Mouse (Mus musculus): ENCODE measurements around the gene Slc25a30.

Gene Slc25a30

DNA sequence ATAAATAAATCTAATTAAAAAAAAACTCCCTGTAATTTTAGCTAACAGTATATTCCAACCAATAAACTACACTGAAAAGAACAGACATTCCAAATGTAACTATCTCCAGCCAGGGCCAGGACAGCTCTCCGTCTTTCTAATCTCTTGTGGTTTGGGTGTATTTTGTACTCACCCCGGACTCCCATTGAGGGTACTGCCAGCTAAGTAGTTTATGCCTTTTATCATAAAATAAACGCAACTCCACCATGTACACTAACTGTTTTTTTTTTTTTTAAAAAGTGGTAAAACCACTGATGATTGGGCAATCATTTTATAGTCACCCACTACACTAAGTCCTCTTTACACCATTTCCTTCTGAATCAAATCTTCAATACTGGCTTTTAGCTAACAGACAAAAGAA, 51.2 kb downstream of the Slc25a30 start:
- no peak for DNase-seq

DNA sequence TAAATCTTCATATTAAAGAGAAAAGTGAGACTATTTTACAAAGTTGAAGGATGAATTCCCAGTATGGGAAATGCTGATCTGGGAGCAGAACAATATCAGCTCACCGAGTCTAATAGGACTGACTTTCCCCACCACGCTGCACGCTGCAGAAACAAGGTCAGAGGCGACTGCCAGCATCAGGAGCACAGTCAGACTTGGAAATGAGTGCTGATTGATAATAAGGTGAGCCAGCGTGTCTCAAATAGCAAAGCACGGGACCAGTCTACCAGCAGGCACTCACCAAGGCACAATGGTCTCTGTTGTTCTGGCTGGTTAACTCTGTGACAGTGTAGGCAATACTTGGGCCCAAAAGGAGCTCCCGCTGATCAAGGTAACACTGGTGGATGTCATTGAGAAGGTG, 54.2 kb downstream of the Slc25a30 start:
- no peak for DNase-seq

GRCm38 (mm10) chr14:75731361-75731760, 55.5 kb downstream of the Slc25a30 start:
- DNase-seq: no peak

DNA sequence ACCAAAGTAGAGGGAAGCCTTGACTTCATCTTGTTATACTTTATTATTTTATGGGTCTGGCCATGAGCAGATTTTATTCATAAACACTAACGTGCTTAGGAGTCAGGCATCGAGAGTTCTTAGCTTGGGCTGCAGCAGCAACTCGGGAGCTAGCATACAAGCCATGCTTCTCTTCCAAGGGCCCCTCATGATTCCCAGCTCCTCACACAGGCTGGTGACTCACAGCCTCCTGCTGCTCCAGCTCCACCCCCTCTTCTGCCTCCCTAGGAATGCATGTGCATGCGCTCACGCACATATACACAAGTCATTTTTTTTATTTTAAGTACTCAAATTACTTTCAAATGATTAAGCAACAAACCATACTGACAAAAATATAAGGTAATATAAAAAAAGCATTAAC, 58.7 kb downstream of the Slc25a30 start:
- DNase-seq: no peak

GRCm38 (mm10) chr14:75727046-75727445, 59.8 kb downstream of the Slc25a30 start:
- peak; percentile 36 for DNase-seq

DNA sequence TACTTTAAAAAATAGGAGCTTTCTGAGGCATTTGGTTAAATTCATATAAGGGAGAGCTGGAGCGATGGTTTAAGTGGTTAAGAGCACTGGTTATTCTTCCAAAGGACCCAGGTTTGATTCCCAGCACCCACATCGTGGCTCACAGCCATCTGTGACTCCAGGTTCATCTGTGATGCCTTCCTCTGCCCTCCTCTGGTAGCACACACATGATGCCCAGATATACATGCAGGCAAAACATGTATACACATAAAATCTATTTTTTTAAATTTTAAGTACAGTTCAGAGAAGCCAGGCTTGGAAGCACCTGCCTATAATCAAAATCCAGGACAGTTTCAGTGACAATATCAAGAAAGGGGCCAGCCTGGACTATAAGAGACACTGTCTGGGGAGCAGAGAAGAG, 64.0 kb downstream of the Slc25a30 start:
- DNase-seq: no peak

- peak; percentile 68 for DNase-seq
Measured at GRCm38 (mm10) chr14:75721977-75722563, 64.8 kb downstream of the Slc25a30 start.

GRCm38 (mm10) chr14:75720121-75720520, 66.7 kb downstream of the Slc25a30 start:
- DNase-seq: no peak

DNA sequence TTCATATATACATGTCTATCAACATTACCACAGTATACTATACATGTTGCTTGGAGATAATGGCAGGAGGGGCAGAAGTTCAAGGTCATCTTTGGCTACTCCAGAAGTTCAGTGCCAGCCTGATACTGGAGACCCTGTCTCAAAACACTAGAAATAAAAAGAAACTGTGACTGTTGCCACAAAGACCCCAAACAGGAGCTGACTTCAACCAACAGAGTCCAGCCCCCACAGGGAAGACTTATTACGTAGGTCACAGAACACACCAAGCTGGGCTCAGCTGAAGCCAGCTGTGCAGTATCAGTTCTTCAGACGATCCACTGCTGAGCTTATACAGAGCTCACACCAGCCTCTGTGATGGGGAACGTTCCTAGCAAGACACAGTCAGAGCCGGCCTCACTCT, 70.4 kb downstream of the Slc25a30 start:
- no peak for DNase-seq

DNA sequence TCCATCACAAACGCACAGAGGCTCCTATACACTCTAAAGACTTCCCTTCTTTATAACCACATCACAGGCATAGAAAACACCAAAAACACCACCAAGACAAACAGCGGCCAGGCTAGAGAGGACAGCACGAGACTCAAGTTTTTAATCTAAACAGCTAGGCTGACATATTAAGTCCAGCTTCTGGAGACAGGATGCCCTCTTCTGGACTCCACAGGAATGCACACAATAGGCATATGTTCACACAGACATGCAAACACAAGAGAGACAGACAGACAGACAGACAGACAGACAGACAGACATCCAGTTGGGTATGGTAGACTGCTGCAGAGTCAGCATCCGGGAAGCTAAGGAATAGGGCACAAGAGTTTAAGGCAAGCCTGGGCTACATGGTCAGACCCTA, 73.2 kb downstream of the Slc25a30 start:
- no peak for DNase-seq

- DNase-seq: no peak
Measured at GRCm38 (mm10) chr14:75712687-75713086, 74.2 kb downstream of the Slc25a30 start.

- DNase-seq: no peak
Measured at GRCm38 (mm10) chr14:75711731-75712130, 75.1 kb downstream of the Slc25a30 start.

All from cerebellum, adult 9-10 months (tissue).